Mouse (Mus musculus) thymus, adult 2 months (tissue): ENCODE results near the gene Zdhhc14.

Experiments used
- CTCF ChIP-seq: fragments of 200-500 bp; IDR thresholded peaks from 2 replicates; pipeline ENCODE4 v1.5.1; 2012; ENCODE audit warnings: mild to moderate bottlenecking, control low read depth, low read length, moderate library complexity, borderline replicate concordance; ENCODE audit not compliant: control insufficient read depth, poor library complexity, insufficient read depth; ENCODE audit errors: extremely low read depth
- POLR2A ChIP-seq: fragments of 200-500 bp; IDR thresholded peaks from 2 replicates; pipeline ENCODE4 v1.6.1; 2012; ENCODE audit warnings: mild to moderate bottlenecking, low read length, control low read depth, moderate library complexity; ENCODE audit not compliant: control insufficient read depth, poor library complexity, insufficient read depth; ENCODE audit errors: extremely low read depth

- no peak for TF ChIP-seq POLR2A
- no peak for TF ChIP-seq CTCF
These were observed 75.6 kb downstream of the Zdhhc14 start for GRCm38 (mm10) chr17:5567943-5568342.
